Mouse (Mus musculus) layer of hippocampus, adult 9-10 months (tissue): ENCODE measurements around the gene Asb17.
"Not testable (repeated sequence)": the region's sequence is repeated elsewhere in the genome, so short reads cannot be mapped to it uniquely, and the experiment has no call there.

Source experiments
- DNase-seq: peaks from one replicate; pipeline ENCODE4 v3.0.0; 2022; ENCODE audit warnings: low spot score

Asb17 gene

GRCm38 (mm10) chr3:153831873-153832653 is 11.9 kb upstream of the Asb17 start:
- no peak for DNase-seq

DNA sequence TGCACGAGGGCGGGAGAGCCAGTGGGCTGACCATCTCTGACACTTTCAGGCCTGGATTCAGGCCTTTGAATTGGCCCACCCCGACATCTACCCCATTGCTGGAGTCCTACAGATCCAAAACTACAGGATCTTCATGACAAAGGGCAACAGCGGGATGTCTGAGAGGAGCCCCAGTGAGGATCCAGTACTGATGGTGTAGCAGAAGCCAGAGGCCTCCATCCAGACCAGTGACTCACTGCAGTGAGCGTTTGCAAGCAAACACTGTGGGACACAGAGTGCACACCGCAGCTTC is 11.4 kb upstream of the Asb17 start:
- DNase-seq, result no peak

DNA sequence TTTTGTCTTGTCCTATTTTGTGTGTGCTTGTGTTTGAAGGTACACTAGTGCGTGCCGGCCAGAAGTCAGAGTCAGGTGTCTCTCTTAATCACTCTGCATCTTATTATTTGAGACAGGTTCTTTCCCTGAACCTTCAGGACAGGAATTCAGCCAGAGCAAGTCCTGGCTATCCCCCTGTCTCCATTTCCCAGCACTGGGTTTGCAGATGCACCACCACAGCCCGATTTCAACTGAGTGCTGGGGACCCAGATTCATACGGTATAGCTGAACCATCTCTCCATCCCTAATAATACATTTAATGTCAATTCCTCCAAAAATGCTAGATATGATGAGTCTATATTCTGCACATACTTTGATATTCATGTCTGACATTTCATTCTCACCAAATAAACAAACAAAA is 9.9 kb upstream of the Asb17 start:
- DNase-seq, result no peak

- peak; percentile 36 for DNase-seq
These were observed 8.4 kb upstream of the Asb17 start for GRCm38 (mm10) chr3:153835455-153836086.

- DNase-seq, result no peak
These were observed 7.7 kb upstream of the Asb17 start for GRCm38 (mm10) chr3:153836316-153836715.

DNA sequence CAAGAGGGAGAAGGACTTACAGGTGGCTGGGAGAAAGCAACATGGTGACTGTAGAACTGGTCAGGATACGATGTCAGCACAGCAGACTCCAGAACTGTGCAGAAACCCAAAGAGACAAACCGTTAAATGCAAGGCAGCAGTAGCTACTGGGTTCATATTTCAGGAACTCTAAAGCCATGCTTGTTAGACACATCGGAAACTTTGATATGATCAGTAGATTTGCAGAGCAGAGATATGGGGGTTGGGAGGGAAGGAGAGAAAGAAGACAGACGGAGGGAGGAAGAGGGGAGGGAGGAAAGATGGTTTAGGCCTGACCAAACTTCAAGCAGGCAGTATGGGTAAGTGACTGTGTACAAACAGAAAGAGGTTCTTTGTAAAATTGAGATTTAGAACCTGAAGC is 6.4 kb upstream of the Asb17 start:
- no peak for DNase-seq

DNA sequence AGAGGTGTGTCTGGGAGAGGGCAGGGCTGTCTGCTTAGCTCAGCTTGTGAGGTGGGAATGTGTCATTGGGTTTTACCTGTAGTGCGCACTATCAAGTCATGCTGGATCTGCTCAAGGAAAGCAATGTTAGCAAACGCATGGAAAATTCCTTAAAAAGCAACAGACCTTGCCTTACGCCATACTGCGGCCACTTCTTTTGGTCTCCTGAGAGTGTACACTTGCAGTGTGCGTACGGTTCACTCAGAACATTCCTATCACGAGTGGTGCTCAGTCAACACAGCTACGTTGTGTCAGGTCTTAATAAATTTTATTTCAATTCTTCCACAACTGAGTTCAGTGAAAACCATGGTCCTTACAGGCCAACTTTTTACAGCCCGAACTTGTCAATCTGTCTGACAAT is 748 bp downstream of the Asb17 start:
- no peak for DNase-seq

DNA sequence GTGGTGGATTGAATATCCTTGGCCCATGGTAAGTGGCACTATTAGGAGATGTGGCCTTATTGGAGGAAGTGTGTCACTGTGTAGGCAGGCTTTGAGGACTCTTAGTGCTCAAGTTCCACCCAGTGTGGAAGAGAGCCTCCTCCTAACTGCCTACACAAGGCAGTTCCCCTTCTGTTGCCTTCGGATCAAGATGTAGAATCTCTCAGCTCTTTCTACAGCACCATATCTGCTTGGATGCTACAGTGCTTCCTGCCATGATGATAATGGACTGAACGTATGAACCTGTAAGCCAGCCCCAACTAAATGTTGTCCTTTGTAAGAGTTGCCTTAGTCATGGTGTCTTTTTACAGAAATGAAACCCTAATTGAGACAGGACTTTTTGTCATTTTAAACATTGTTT is 1.5 kb downstream of the Asb17 start:
- no peak for DNase-seq

DNA sequence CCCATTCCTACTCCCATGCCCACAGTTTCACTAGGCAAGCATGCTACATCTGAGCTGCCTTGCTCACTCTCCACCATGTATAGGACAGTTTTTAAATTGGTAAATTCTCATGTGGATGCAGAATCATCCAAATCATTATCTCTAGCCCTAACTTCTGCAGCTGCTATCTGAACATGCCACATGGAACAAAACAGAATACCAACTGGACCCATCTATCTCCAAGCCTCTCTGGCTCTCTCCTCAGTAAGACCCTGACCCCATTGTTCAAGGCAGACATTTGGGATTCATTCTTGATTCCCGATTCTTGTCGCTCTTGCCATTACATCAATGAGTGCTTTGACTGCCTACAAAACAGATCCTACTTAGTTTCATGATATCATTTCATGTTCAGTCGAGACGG is 2.1 kb downstream of the Asb17 start:
- no peak for DNase-seq

DNA sequence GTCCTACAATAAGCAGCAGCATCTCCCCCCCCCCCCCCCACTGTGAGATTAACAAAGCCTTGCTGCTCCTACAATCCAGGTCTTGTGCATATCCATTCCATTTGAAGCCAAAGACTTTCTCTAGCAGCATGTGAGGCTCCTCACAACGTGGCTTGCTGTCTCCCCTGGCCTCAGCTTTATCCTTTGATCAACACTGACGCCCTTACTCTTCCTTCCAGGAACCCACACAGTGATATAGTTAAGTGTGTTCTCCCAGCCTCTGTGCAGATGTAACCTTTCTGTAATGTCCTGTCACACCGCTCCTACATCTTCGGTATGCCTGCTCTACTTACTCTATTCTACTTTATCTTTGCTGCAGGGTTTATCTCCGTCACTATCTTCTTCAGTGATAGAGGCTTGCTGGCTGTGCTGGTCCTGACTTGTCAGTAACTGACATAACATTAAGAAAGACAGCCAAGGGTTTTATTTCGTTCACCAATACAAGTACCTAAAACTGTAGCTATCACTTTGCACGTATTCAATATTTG is 3.3 kb downstream of the Asb17 start:
- no peak for DNase-seq

DNA sequence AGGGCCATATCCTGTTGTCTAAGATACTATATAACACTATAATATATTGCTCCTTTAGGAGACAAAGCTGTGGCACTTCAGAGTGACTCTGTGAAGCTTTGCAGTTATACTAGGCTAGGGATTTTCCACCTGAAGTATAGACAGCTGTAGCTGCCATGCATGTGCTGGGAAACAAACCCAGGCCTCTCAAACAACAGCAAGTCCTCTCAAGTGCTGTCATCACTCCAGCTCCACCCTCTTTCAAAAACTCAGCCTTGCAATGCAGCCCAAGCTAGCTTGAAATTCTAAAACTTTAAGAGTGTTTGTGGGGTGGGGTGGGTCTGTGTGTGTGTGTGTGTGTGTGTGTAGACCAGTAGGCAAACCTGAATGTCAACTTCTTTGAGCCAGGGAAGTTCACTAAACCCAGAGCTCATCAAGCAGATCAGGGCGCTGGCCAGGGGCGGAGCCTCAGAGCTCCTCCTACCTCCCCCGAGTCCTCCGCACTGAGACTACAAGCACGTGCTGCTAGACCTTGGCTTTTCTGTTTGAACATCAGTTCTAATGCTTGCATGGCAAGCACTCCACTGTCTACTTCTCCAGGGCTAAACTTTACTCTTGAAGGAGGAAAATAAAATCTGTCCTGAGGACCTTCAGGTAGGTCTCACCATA is 5.5 kb downstream of the Asb17 start:
- no peak for DNase-seq

DNA sequence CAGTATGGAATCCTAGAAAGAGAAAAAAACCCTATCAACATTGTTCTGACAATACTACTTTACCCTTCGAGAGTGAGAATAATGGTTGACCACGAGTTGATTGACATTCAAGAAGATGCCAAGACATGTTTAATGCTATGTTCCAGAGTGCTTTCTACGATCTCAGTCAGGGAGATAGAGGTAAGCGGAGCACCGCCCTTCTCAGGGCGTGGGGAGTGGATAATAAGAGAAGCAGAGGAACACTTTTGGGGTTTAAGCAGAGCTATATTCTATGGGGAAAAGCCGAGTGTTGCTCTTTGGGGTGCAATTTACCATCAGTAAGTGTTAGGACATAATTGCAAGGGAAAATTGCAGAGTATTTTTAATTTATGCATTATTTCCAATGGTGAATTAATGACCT is 6.8 kb downstream of the Asb17 start:
- DNase-seq, result no peak

- DNase-seq, result no peak
These were observed 8.3 kb downstream of the Asb17 start for GRCm38 (mm10) chr3:153852266-153852665.

- no peak for DNase-seq
These were observed 14.5 kb downstream of the Asb17 start for GRCm38 (mm10) chr3:153858350-153859001.

DNA sequence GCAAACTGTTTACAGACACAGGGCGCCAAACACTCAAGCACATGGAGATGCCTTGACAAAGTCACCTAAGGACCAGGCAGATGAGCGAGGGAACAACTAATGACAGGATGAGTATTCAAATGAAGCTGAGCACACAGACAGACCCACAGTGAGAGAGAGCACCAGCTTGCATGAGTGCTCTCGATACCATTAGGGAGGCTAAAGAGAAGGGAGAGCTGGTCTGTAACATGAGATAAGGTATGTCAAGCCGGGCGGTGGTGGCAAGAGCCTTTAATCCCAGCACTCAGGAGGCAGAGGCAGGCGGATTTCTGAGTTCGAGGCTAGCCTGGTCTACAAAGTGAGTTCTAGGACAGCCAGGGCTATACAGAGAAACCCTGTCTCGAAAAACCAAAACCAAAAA is 16.4 kb downstream of the Asb17 start:
- DNase-seq, result not testable (repeated sequence)

DNA sequence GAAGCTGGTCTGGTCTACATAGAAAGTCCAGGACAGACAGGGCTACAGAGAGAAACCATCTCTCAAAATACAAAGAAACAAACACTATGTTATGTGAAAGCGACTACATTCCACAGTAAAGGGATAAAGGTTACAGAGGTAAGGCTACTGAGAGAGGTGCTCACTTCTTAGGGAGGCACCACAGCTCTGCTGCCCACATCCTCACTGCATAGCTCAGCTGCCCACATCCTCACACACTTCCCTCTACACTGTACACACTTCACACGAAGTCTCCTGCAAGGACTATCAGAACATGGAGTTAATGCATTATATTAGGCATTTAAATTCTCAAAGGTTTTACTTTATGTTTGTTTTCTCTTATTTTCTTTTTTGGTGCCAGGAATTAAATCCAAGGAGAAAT is 19.8 kb downstream of the Asb17 start:
- DNase-seq, result no peak

DNA sequence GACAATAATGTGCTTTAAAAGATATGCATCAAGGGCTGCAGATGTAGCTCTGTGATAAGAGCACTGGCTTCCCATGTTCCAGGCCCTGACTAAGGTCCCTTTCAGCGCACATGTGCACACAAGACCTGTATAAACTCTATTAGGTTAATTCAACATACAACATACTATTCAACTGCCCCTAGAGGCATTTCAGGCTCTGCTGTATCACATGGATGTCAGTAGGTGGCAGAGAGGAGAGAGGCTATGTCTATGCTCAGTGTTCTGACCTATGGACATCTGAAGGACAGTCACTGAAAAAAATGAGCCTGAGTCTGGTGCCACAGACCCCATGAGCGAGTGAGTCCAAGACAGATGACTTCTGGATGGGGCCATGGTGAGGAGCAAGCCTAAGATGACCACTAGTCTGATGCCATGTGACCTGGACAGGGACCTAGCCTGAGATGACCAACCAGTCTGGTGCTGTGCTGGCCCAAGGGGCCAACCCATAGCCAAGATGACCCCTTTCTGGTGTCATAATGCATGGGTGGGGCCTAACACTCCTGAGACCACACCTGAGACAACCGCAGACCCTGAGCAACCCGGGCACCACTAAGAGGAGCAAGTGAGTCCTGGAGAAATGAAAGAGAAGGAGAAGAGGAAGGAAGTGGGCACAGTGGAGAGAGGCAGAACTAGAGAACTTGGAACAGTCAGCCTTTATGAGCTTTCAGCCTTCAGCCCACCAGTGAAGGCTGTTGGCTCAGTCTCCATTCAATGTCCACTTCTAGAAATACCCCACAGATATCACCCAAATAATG is 20.8 kb downstream of the Asb17 start:
- no peak for DNase-seq

- DNase-seq, result no peak
These were observed 23.4 kb downstream of the Asb17 start for GRCm38 (mm10) chr3:153867149-153868136.

GRCm38 (mm10) chr3:153871396-153871795 is 27.4 kb downstream of the Asb17 start:
- no peak for DNase-seq

- DNase-seq, result no peak
These were observed 42.3 kb downstream of the Asb17 start for GRCm38 (mm10) chr3:153886296-153886695.

- no peak for DNase-seq
These were observed 44.1 kb downstream of the Asb17 start for GRCm38 (mm10) chr3:153888141-153888540.
